Mouse (Mus musculus): Measurements from ENCODE around the gene Usp12.

GRCm38 (mm10) chr5:146723452-146723851, 71.4 kb downstream of the Usp12 start:
- TF ChIP-seq GATA1 (IDR thresholded peaks at IDR 0.05; ENCODE audit: borderline replicate concordance, low read length): no peak
- no peak for TF ChIP-seq CTCF (IDR thresholded peaks at IDR 0.05; ENCODE audit: low read depth, low read length)
- TF ChIP-seq POLR2AphosphoS5 (IDR thresholded peaks at IDR 0.05; ENCODE audit: insufficient replicate concordance, low read depth, low read length): no peak
- no peak for TF ChIP-seq TAL1 (conservative IDR thresholded peaks at IDR 0.05; ENCODE audit: low read depth, low read length)
- no peak for TF ChIP-seq GATA2 (IDR thresholded peaks at IDR 0.05; ENCODE audit: borderline replicate concordance, low read depth, low read length)

All from G1E (cell line).